Mouse (Mus musculus): ENCODE measurements around the gene Slc25a29. TPM values are rescaled to one million over a fixed set of nuclear protein-coding genes. Genes with fewer than 3 reads are reported as not detected.

Slc25a29 gene
- total RNA-seq, 1 experiment from 2014 or later, result 1.8 TPM

DNA sequence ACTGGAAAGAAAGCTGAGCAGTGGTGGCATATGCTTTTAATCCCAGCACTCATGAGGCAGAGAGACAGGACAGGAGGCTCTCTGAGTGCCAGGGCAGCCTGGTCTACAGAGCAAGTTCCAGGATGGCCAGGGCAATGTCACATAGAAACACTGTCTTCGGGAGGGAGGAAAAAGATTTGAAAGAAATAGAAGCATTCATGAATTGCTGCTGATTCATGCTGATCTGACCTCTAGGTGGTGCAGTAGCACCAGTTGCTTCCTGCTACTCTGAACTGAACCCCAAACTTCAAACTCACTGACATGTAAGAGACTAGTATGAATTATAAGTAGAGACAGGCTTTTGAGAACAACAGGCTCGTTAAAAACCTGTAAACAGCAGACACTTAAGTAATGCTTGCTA, 24.6 kb downstream of the Slc25a29 start:
- ATAC-seq (replicated peaks; ENCODE audit: insufficient number of reproducible peaks, low FRiP score, low TSS enrichment, poor library complexity, severe bottlenecking), result no peak

DNA sequence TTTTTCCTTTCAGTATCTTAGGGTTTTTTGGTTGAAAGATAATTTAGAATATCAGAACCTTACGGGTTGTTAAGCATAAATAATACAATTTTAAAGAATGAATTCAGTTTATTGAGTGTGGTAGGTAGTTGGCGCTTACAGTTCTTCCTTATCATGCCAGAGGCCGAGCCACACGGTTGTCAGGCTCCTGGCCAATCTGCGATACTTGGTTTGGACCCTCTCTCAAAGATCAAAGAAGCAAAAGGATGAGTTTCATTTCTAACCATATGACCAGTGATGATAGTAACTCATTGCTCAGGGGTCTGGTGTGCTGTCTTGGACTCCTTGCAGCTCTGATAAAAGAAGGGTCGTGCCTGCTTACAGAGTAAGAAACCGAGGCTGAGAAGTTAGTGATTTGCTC, 25.4 kb downstream of the Slc25a29 start:
- ATAC-seq (replicated peaks; ENCODE audit: insufficient number of reproducible peaks, low FRiP score, low TSS enrichment, poor library complexity, severe bottlenecking), result no peak

DNA sequence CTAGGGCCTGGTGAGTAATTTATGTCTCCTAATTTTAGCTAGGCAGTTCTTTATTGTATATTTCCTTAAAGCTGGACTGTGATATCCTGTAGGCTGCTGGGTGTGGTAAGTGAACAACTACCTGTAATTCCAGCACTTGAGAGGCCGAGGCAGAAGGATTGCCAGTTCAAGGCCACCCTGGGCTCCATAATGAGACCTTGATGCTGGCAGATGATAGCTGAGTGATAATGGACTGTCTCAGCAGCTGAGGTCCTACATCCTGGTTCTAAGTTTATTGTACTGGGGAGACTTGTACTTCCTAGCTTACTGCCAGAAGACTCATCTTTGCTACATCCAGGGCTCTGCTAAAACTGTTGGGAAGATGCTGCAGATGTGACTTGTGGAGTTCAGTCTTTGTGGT, 25.9 kb downstream of the Slc25a29 start:
- ATAC-seq (replicated peaks; ENCODE audit: insufficient number of reproducible peaks, low FRiP score, low TSS enrichment, poor library complexity, severe bottlenecking), result no peak

DNA sequence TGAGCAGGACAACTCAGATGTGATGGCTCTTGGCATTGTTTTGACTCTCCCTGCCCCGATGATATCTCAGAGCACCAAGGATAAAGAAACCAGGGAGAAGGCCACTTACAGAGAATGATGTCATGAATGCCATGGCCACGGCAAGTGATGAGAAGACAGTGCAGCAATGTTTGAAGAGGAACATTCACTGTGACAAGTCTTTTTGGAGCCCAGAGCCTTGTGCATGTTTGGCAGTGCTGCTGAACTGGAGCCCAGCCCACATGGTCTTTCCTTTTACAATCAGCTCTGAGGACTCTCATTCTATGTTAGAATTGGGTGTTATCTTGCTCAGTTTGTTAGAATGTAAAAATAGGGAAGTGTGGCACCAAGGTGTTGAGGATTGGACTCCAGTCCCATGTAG, 27.2 kb downstream of the Slc25a29 start:
- ATAC-seq (replicated peaks; ENCODE audit: insufficient number of reproducible peaks, low FRiP score, low TSS enrichment, poor library complexity, severe bottlenecking), result no peak

DNA sequence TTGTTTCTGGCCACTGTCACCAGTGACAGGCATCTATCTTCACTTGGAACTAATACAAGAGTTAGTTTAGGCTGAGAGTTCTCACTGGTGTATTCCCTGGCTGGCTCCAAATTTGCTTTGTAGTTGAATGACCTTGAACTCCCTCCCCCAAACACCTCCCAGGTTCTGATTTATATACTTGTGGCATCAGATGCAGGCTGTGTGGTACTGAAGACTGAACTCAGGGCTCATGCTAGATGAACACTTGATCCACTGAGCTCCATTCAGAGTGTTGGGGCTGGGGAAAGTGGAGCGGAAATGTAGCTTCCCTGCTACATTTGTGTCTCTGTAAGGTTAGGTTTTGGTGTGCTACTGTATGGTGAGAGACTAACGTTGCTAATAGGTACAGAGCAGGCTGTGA, 31.3 kb downstream of the Slc25a29 start:
- no peak for ATAC-seq (replicated peaks; ENCODE audit: insufficient number of reproducible peaks, low FRiP score, low TSS enrichment, poor library complexity, severe bottlenecking)

DNA sequence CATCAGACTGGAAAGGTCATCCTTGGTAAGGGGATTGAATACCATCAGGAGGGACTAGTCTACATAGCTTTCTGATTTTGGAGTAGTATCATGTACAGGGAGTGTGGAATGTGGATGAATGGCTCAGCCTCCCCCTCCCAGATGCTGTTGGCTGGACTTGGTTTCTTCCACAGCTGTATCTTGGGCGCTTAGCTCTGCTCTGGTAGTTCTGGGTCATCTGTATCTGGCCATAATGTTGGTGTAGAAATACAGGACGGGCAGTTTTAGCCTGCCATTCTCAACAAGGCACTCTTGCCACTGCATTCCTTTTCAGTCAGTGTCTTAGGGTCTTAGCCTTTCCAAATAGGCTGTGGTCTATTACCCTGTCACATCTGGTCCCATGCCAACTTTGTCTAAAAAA, 34.1 kb downstream of the Slc25a29 start:
- ATAC-seq (replicated peaks; ENCODE audit: insufficient number of reproducible peaks, low FRiP score, low TSS enrichment, poor library complexity, severe bottlenecking), result no peak

DNA sequence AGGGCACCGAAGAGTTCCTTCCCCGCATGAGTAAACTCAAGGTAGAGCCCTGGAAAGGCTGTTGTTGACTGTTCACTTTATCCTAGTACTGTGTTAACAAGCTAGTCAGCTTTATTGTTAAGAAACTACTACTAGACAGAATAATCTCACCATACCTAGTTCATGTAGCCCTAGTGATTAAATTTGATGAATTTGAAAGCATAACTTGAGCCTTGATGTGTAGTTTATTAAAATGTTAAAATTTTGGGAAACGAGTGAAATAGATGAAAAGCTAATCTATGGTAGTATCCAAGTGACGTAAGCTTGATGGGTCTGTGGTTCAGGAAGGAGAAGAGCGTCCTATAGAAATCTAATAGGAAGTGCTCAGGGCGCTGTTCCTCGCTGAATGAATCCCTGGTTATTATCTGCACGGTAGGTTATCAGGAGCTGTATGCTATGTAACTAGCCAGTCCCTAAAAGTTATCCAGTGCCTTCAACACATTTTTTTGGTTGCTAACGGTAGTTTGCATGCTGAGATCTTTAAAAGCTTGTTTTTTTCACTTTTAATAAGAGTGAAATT, 40.6 kb downstream of the Slc25a29 start:
- ATAC-seq (replicated peaks; ENCODE audit: insufficient number of reproducible peaks, low FRiP score, low TSS enrichment, poor library complexity, severe bottlenecking), result no peak

DNA sequence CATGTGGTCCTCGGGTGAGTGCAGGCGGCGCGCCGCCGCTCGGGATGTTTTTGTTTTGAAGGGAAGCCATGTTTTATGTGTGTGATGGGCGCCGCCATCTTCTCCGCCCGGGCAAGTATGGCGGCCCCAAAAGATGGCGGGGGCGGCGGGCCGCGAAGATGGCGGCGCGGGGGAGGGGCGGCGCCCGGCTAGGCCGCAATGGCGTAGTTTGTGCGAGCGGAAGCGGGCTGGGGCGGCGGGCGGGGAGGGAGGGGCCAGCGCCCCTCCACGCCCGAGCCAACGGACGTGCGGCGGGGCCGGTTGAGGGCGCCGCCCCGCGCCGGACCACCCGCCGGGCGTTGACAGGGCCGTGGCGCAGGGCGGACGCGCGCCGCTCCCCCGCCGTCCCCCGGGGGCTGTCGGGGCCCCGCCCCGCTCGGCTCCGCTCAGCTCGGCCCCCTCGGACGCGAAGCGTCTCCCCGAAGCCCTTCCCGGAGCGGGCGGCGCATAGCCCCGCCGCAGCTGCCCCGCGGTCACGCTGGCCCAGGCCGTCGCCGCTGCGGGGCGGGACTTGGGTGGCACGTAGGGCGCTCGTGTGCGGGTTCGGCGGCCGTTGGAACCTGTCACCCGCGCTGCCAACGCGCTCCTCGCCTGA, 41.5 kb downstream of the Slc25a29 start:
- peak; percentile 49 for ATAC-seq (replicated peaks; ENCODE audit: insufficient number of reproducible peaks, low FRiP score, low TSS enrichment, poor library complexity, severe bottlenecking)

DNA sequence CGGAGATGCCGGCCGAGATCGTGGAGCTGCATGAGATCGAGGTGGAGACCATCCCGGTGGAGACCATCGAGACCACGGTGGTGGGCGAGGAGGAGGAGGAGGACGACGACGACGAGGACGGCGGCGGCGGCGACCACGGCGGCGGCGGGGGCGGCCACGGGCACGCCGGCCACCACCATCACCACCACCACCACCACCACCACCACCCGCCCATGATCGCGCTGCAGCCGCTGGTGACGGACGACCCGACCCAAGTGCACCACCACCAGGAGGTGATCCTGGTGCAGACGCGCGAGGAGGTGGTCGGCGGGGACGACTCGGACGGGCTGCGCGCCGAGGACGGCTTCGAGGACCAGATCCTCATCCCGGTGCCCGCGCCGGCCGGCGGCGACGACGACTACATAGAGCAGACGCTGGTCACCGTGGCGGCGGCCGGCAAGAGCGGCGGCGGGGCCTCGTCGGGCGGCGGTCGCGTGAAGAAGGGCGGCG, 42.2 kb downstream of the Slc25a29 start:
- ATAC-seq (replicated peaks; ENCODE audit: insufficient number of reproducible peaks, low FRiP score, low TSS enrichment, poor library complexity, severe bottlenecking), result no peak

DNA sequence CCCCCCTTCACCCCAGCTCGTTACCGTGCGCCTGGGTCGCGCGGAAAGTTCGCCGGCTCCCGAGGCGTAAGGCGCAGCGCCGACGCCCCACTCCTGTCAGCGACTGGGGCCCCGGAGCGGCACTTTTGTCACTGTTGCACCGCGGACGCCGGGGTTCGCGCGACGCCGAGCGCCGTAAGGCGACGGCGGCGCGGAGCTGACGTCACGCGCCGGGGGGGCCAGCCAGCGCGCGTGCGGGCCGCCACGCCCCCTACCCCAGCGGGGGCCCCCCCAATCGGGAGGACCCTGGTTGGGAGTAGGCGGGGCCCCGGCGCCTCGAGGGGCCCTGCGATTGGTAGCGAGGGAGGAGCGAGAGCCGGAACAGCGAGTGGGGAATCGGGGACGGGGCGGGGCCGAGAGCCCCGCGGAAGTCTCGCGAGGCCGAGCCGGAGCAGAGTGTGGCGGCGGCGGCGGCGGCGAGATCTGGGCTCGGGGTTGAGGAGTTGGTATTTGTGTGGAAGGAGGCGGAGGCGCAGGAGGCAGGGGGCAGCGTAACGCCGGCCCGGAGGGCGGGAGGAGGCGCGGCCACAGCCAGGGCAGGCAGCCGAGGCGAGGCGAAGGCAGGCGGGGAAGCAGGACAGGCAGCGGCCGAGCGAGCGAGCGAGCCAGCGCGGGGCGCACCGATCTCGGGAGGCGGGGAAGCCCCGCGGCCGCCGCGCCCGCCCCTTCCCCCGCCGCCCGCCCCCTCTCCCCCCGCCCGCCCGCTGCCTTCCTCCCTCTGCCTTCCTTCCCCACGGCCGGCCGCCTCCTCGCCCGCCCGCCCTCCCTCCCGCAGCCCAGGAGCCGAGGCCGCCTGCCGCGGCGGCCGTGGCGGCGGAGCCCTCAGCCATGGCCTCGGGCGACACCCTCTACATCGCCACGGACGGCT, 42.9 kb downstream of the Slc25a29 start, which contains the start of gene Yy1:
Gene Yy1 (plus strand): TSS at position 428 of the 907 bp plus-strand sequence.
- peak; percentile 85 for ATAC-seq (replicated peaks; ENCODE audit: insufficient number of reproducible peaks, low FRiP score, low TSS enrichment, poor library complexity, severe bottlenecking)

DNA sequence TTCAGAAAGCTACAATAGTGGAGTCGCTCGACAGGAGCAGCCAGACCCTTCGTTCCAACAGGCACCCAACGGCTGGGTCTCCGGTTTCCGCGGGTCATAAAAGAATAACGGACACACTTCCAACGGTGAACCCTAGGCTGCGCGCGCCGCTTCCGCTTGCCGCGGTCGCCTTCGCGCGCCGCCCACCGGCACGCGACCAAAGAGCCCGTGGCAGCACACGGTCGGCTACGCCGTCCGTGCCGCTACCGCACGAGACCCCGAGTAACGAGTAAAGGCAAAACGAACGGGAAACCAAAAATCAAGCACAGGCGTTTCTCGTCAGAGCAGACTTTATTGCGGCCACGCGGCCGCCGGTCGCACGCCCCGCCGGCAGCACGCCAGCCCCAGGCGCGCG, 43.5 kb downstream of the Slc25a29 start:
- ATAC-seq (replicated peaks; ENCODE audit: insufficient number of reproducible peaks, low FRiP score, low TSS enrichment, poor library complexity, severe bottlenecking), result 0 out of 2 replicates have a peak, but pooled peaks have one; percentile 18

DNA sequence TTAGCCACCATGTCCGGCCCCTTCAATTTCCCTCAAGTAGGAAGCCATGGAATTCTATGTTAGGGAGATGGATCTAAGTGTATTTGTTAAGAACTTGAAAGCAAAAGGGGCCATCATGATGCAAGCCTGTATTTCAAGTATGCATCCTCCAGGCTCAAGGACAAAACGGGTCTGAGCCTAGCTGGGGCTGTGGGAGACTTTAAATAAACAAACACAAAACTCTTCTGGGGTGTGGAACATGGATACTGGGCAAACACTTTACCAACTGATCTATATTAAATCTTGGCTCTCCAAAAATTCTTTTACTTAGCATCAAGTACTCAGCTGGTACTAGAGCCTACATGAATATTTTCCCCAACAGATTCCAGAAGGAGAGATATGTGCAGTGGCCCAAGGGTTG, 48.4 kb downstream of the Slc25a29 start:
- no peak for ATAC-seq (replicated peaks; ENCODE audit: insufficient number of reproducible peaks, low FRiP score, low TSS enrichment, poor library complexity, severe bottlenecking)

DNA sequence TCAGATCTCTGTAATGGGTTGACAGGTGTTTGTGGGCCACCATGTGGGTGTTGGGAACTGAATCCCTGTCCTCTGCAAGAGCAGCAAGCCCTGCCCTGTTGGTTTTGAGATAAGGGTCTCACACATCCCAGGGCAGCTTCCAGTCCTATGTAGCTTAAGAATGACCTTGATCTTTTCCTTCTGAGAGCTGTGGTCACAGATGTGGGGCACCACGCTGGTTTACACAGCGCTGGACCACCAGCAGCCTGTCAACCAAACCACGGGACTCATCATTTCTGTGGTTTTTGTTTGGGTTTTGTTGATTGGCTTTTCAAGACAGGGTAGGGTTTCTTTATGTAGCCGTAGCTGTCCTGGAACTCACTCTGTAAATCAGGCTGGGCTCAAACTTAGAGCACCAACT, 50.5 kb downstream of the Slc25a29 start:
- no peak for ATAC-seq (replicated peaks; ENCODE audit: insufficient number of reproducible peaks, low FRiP score, low TSS enrichment, poor library complexity, severe bottlenecking)

DNA sequence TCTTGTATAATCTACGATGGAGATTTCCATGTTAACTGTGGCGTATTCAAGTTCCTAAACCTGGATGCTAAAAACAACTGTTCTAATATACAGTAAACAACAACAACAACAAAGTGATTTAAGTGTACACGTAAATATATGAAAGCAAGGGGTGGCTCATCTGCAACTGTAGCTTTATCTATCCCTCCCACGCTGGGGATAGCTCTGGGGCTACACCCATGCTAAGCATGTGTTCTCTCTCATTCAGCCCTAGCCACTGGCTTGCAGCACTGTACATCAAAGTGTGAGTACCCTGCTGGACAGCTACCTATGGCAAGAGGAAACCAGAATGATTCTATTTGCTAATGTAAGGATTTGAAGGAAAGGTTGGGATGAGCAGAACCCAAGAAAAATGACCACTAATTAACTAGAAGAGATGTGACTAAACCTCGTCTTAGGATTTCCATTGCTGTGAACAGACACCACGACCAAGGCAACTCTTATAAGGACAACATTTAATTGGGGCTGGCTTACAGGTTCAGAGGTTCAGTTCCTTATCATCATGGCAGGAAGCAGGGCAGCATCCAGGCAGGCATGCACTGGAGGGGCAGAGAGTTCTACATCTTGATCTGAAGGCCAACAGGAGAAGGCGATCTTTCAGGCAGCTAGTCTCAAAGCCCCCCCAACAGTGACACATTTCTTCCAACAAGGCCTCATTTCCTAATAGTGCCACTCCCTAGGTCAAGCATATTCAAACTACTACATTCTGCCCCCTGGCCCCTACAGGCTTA, 55.4 kb downstream of the Slc25a29 start:
- ATAC-seq (replicated peaks; ENCODE audit: insufficient number of reproducible peaks, low FRiP score, low TSS enrichment, poor library complexity, severe bottlenecking), result no peak

Other genes starting within 250 kb of the Slc25a29 start
- gene Degs2, start 133.6 kb downstream of the Slc25a29 start, total RNA-seq (2017), result 0.21 to 0.29 TPM in 2 of 3 replicates, not detected in the other
- 51.4 to 60.9 TPM (median 60.3 TPM) in 3 replicates for gene Yy1, start 42.9 kb downstream of the Slc25a29 start, total RNA-seq (2017)
- gene Slc25a47, start 163 bp upstream of the Slc25a29 start, total RNA-seq (2017), result 0.48 to 1.3 TPM in 2 of 3 replicates, not detected in the other
- 3.0 to 9.0 TPM (median 6.5 TPM) in 3 replicates for gene Wdr25, start 57.7 kb upstream of the Slc25a29 start, total RNA-seq (2017)
- gene Wars, start 58.3 kb upstream of the Slc25a29 start, total RNA-seq (2017), result 42.0 to 59.0 TPM (median 59.0 TPM) in 3 replicates
- 0.49 TPM in 1 of 3 replicates, not detected in the others for gene Begain, start 232.3 kb upstream of the Slc25a29 start, total RNA-seq (2017)

Measured in monocyte, adult 5-6 weeks (primary cell).